Mouse (Mus musculus) cerebellum, adult 2 months (tissue): ENCODE data around the gene Sgms1.
"Not testable (repeated sequence)": the region's sequence is repeated elsewhere in the genome, so short reads cannot be mapped to it uniquely, and the experiment has no call there.

Experiments used
- CTCF ChIP-seq: fragments of 200-500 bp; IDR thresholded peaks from 2 replicates; pipeline ENCODE4 v1.5.1; 2011; ENCODE audit warnings: low read depth, mild to moderate bottlenecking, control low read depth, low read length, moderate library complexity, borderline replicate concordance; ENCODE audit not compliant: insufficient read depth
- POLR2A ChIP-seq: fragments of 200-500 bp; IDR thresholded peaks from 2 replicates; pipeline ENCODE4 v1.6.1; 2011; ENCODE audit warnings: low read length, control low read depth, borderline replicate concordance; ENCODE audit not compliant: insufficient read depth

- TF ChIP-seq POLR2A, CTCF: not testable (repeated sequence)
Measured at GRCm38 (mm10) chr19:32131707-32132488, 257.6 kb downstream of the Sgms1 start.
